Mouse (Mus musculus): ENCODE measurements around the gene Vstm2l.

- TF ChIP-seq CTCF (IDR thresholded peaks at IDR 0.05; ENCODE audit: low read depth) (no peak), EP300 (IDR thresholded peaks at IDR 0.05; ENCODE audit: low read depth) (no peak)
Measured at GRCm38 (mm10) chr2:157923406-157923805, 9.0 kb downstream of the Vstm2l start.

Measured in heart, postnatal 0 days (tissue).